ENCODE assay signal across 8 mouse cellular contexts in genomic region chr1:135313284-135314031, GRCm38 (mm10). TPM values are rescaled to one million over a fixed set of nuclear protein-coding genes. Genes with fewer than 3 reads are reported as not detected.
DNase-seq lines count a peak whose midpoint lies in the region; ATAC-seq lines count a peak whose summit lies in the region.

Timm17a (minus strand) TSS chr1:135313778.

- H3K36me3 ChIP-seq in forebrain, embryonic 14.5 days (ENCODE audit: control insufficient read depth, insufficient read depth, low read length): peaks cover 10% of the 10 kb centered on the region
- peaks cover 9% of the 10 kb centered on the region; the same call in 1 of the 2 replicates for H3K36me3 ChIP-seq in neural tube, embryonic 15.5 days

- peak; percentile 100 for ATAC-seq in forebrain, embryonic 14.5 days
- peak; percentile 100 for ATAC-seq in neural tube, embryonic 15.5 days (ENCODE audit: low FRiP score)

- peaks cover 10% of the 10 kb centered on the region for H3K4me1 ChIP-seq in forebrain, embryonic 14.5 days (ENCODE audit: control insufficient read depth, insufficient read depth, low read length)
- H3K4me1 ChIP-seq in neural tube, embryonic 15.5 days: peaks cover 25% of the 10 kb centered on the region

- no peaks in the 10 kb centered on the region for H3K27me3 ChIP-seq in forebrain, embryonic 14.5 days (replicated peaks; ENCODE audit: control insufficient read depth, insufficient read depth, low read length)
- 0 out of 2 replicates have a peak, but pooled peaks cover 3% of the 10 kb centered on the region for H3K27me3 ChIP-seq in neural tube, embryonic 15.5 days (replicated peaks)

- H3K4me2 ChIP-seq in forebrain, embryonic 14.5 days (ENCODE audit: low read length): peak within 1 kb of the TSS; percentile 91
- peak within 1 kb of the TSS; percentile 79 for H3K4me2 ChIP-seq in neural tube, embryonic 15.5 days

- H3K4me3 ChIP-seq in forebrain, embryonic 14.5 days (ENCODE audit: low read depth, low read length): peak within 1 kb of the TSS; percentile 95
- H3K4me3 ChIP-seq in neural tube, embryonic 15.5 days (replicated peaks): peak within 1 kb of the TSS; percentile 89

- under 1% methylated on average over 51 of the region's 51 CpGs for WGBS in forebrain, embryonic 14.5 days
- under 1% methylated on average over 51 of the region's 51 CpGs for WGBS in neural tube, embryonic 15.5 days

- intact Hi-C loops in heart, postnatal 14 days (cut with DNase I): loop anchor here (2.0 to 5.0 kb wide), 2 partner anchors 27 to 36 kb away; no protein-coding TSS in a partner anchor

- H3K27ac ChIP-seq in forebrain, embryonic 14.5 days (ENCODE audit: low read depth, low read length): peak within 1 kb of the TSS; percentile 72
- peak within 1 kb of the TSS; percentile 88 for H3K27ac ChIP-seq in neural tube, embryonic 15.5 days (replicated peaks)

- DNase-seq in ES-CJ7 (ENCODE audit: low read depth, low spot score): peak; percentile 96
- peak; percentile 87 for DNase-seq in cerebellum, adult 11 months
- peak; percentile 97 for DNase-seq in forebrain, embryonic 14.5 days (ENCODE audit: low spot score)
- DNase-seq in heart, postnatal 14 days: peak; percentile 92 to 94
- DNase-seq in layer of hippocampus, adult 11-12 months (ENCODE audit: low spot score): peak; percentile 94
- peak; percentile 93 to 95 for DNase-seq in lung, adult 18-20 months
- peak; percentile 94 for DNase-seq in testis, postnatal 14 days (ENCODE audit: low spot score)

- no peaks in the 10 kb centered on the region for H3K9me3 ChIP-seq in forebrain, embryonic 14.5 days (replicated peaks; ENCODE audit: control insufficient read depth, low read length)
- H3K9me3 ChIP-seq in neural tube, embryonic 15.5 days (replicated peaks): no peaks in the 10 kb centered on the region

- peak within 1 kb of the TSS; percentile 97 for H3K9ac ChIP-seq in forebrain, embryonic 14.5 days (ENCODE audit: low read length)
- H3K9ac ChIP-seq in neural tube, embryonic 15.5 days (replicated peaks): peak within 1 kb of the TSS; percentile 96

RNA-seq across cellular contexts. Expression of gene Timm17a, which starts in this region (rescaled TPM):
- 148 and 156 TPM in 2 replicates for polyA plus RNA-seq in forebrain, embryonic 14.5 days (2014; fragmentation: Nextera tagmentation; extraction: Ambion mirVana)
- total RNA-seq in heart, postnatal 14 days (2021): 100 to 1,000 TPM; 359 to 389 TPM
- 181 and 191 TPM in 2 replicates for polyA plus RNA-seq in neural tube, embryonic 15.5 days (2015; fragmentation: Nextera tagmentation; extraction: Ambion mirVana)

Comparison
In these comparisons a context has a peak if more than half of its experiments do, and no peak if none do; other contexts are left out.
1. Peak in every context shown above with its lines: DNase-seq, ATAC-seq, H3K4me3 ChIP-seq and H3K27ac ChIP-seq.